Mouse (Mus musculus): ENCODE results near the gene Flt1. TPM values are rescaled to one million over a fixed set of nuclear protein-coding genes. Genes with fewer than 3 reads are reported as not detected.
A peak's percentile ranks its signal among the peaks of the same experiment; 100 is the strongest.

The Flt1 gene
- polyA plus RNA-seq, 1 experiment = 15.6 TPM

DNA sequence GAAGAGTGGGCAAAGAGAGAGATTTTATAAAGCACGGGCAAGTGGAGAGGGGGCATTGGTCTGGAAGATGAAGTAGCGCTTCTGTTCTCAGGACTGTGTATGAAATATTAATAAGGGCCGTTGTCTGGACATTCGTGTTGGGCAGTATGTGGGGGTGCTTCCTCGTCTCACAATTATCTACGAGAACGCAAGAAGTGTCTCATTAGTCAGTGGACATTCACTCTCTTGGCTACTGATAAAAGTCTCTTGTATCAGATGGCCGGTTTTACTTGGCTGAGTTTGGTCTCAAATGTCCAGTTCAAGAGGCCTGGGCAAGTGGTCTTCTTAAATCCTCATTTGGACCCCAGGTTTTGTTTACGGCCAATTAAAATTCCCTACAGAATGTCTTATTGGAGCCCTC is 60.4 kb downstream of the Flt1 start:
- H3K4me1 ChIP-seq (ENCODE audit: control insufficient read depth, insufficient read depth, insufficient read length, low read length) = peaks cover 12% of the 10 kb centered on the region
- no peak overlapping the region for H3K27ac ChIP-seq (replicated peaks; ENCODE audit: low read depth, low read length)
- no peak overlapping the region for H3K4me3 ChIP-seq (ENCODE audit: insufficient read depth, low read depth, low read length)

DNA sequence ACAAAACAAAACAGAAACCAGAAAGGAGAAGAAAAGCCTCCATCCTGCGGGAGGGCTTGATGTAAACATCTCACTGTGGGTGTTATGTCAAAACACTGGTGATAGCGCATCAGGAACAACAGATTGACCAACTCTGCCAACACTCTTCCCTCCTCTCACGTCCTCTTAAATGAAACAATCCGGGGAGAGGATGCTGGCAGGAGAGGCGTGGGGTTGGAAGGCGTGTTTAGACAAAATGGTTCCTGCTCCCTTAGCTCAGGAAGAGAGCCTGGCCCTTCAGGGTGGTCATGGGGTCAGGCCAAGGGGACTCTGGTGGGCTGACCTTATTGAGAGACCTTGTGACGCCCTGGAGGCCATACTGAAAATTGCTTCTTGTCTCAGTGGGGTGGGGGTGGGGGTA is 65.9 kb downstream of the Flt1 start:
- Histone ChIP-seq H3K4me3 (ENCODE audit: insufficient read depth, low read depth, low read length) (no peak overlapping the region), H3K4me1 (ENCODE audit: control insufficient read depth, insufficient read depth, insufficient read length, low read length) (peaks cover 35% of the 10 kb centered on the region), H3K27ac (replicated peaks; ENCODE audit: low read depth, low read length) (peak overlapping the region; percentile 64)

DNA sequence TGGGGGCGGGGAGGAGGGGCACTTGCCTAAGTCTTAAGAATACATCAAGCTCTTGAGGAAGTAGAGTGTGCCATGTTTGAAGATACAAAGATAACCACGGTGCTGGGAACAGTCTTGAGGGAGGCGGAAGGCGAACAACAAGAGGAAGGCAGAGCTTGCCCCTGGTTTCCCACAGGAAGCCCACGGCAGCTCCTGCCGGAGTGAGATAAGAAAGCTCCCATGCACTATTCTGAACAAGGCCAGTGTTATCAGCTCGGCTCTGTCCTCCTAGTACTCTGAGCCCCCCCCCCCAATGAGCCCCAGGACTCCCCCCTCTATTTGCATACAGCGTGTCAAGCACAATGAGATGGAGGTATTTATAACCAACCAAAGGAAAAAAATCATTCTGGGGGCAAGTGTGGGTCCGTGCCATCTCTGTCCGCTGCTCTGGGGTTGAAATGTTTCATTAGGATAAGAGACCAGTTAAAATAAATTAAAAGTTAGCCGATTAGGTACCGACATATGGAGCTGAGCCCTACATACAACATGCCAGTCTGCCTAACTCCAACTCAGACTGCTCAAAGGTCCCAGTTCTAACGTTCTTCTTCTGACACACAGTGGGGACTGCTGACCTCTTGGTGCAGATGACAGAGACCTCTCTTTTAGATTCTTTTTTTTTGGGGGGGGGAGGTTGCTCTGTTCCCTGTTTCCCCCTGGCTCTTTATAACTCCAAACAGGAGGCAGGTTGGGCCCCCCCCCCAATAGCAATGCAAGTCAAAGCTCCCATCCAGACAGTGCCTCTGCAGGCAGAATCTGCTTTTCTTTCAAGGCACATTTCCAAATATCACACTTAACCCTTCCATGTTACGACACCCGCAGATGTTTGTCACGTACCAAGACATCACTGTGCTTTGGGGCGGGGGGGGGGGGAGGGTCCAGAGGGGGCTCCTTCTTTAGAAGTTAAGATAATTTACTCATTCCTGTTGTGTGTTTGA is 67.6 kb downstream of the Flt1 start:
- Histone ChIP-seq H3K4me1 (ENCODE audit: control insufficient read depth, insufficient read depth, insufficient read length, low read length) (peaks cover 35% of the 10 kb centered on the region), H3K27ac (replicated peaks; ENCODE audit: low read depth, low read length) (peak overlapping the region; percentile 93), H3K4me3 (ENCODE audit: insufficient read depth, low read depth, low read length) (no peak overlapping the region)

DNA sequence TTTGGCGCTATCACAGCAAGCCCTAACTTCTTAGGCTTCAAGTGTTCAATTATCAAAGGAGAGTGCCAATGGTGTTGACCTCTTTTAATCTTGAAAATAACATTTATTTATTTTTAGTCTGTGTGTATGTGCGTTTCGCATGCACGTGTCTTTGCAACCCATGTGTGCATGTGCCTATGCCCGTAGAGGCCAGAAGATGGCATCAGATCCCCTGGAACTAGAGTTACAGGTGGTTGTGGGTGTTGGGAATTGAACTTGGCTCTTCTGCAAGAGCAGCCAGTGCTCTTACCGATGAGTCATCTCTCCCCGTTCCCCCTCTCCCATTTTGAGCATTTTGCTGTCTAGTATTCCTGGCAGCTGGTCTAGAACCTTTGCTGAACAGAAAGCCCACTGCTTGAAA is 70.0 kb downstream of the Flt1 start:
- Histone ChIP-seq H3K4me3 (ENCODE audit: insufficient read depth, low read depth, low read length) (no peak overlapping the region), H3K27ac (replicated peaks; ENCODE audit: low read depth, low read length) (0 out of 2 replicates have a peak overlapping the region, but pooled peaks have one; percentile 23), H3K4me1 (ENCODE audit: control insufficient read depth, insufficient read depth, insufficient read length, low read length) (peaks cover 30% of the 10 kb centered on the region)

DNA sequence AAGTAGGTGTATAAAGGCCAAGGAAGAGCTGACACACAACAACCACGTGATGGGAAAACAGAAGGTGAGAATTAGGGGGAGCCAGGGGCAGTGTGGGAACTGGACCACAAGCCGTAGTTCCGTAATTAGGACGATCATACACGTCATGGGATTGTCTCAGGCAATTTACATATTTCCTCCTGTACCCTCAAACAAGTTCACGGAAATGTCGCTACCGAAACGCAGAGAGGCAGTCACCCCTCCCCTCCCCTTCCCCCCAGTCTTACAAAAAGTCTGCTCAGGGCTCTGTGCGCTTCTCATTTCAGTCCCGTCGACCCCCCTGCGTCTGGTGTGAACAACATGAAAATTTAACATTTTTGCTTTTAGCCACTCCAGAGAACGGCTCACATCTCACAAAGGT is 74.6 kb downstream of the Flt1 start:
- Histone ChIP-seq H3K27ac (replicated peaks; ENCODE audit: low read depth, low read length) (peak overlapping the region; percentile 95), H3K4me3 (ENCODE audit: insufficient read depth, low read depth, low read length) (peak overlapping the region; percentile 26; the same call in 1 of the 2 replicates), H3K4me1 (ENCODE audit: control insufficient read depth, insufficient read depth, insufficient read length, low read length) (peaks cover 14% of the 10 kb centered on the region)

DNA sequence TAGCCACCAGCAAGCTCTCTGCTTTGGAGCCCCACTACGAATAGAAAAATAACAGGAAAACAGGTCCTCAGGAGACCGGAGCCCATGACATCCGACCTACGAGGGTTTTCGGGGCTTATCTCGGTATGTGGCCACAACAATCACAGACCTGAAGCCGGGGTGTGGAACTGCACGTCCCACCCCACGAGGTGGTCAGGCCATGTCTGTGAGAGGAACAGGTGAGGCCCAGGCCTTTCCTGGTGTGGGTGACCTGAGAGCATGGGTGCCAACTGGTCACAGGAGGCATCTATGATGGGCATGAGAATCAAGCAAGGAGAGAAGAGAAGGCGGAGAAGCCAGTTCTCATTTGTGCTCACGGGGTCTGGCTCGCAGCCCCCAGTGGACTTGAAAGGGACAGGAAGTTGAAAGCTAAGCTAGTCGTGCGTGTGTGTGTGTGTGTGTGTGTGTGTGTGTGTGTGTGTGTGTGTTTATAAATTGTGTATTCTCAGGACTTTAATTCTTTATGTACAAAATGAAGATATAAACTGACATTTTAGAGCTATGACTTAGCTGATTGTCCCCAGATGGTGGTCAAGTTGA is 79.4 kb downstream of the Flt1 start:
- H3K4me3 ChIP-seq (ENCODE audit: insufficient read depth, low read depth, low read length) = peak overlapping the region; percentile 24; the same call in 1 of the 2 replicates
- H3K4me1 ChIP-seq (ENCODE audit: control insufficient read depth, insufficient read depth, insufficient read length, low read length) = peaks cover 26% of the 10 kb centered on the region
- peak overlapping the region; percentile 99 for H3K27ac ChIP-seq (replicated peaks; ENCODE audit: low read depth, low read length)

DNA sequence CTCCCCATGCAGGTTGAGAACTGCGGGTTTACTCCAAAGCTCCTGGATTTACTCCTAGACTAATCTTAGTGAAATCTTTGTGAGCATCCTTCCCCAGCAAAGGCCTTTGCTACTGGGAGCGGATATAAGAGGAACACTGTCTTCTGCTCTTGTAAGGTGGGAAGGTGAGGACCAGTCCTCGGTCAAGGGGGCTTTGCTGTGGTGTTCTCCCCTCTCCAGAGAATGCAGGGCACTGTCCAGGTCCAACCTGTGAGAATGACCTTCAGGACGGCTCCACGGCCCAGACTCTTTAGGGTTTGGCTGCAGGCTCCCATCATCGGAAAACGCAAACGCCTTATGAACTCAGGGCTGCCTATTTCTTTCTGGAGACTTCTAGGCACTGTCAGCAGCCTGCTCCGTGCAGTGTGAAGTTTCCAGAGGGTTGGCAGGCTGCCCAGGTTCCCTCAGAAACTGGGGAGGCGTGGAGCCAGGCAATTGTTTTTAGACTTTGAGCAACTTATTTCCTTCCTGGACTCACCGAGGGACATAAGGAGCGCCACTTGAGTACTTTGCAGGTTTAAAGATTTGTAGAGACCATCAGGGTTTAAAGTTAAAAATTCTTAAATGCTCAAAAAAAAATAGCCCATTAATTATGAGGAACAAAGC is 80.7 kb downstream of the Flt1 start:
- peak overlapping the region; percentile 99 for H3K27ac ChIP-seq (replicated peaks; ENCODE audit: low read depth, low read length)
- H3K4me1 ChIP-seq (ENCODE audit: control insufficient read depth, insufficient read depth, insufficient read length, low read length) = peaks cover 29% of the 10 kb centered on the region
- H3K4me3 ChIP-seq (ENCODE audit: insufficient read depth, low read depth, low read length) = no peak overlapping the region

DNA sequence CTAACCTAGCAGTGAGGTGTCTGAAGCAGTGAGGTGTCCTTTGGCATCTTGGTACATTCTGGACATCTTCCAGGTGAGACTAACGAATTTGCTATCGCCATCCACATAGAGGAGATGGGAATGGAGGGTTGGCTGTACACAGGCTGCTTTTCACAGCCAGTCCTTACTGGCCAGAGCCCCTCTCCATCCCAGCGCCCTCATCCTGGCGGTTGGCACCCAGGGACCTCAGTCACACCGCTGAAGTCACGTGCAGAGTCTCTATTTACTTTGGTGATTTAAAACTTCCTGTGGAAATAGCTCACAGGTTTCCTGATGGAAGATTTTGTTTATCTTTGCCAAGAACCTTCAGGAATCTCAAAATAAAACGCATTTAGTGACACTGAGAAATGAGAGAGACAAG is 84.4 kb downstream of the Flt1 start:
- H3K4me1 ChIP-seq (ENCODE audit: control insufficient read depth, insufficient read depth, insufficient read length, low read length) = peaks cover 32% of the 10 kb centered on the region
- no peak overlapping the region for H3K4me3 ChIP-seq (ENCODE audit: insufficient read depth, low read depth, low read length)
- peak overlapping the region; percentile 79 for H3K27ac ChIP-seq (replicated peaks; ENCODE audit: low read depth, low read length)

DNA sequence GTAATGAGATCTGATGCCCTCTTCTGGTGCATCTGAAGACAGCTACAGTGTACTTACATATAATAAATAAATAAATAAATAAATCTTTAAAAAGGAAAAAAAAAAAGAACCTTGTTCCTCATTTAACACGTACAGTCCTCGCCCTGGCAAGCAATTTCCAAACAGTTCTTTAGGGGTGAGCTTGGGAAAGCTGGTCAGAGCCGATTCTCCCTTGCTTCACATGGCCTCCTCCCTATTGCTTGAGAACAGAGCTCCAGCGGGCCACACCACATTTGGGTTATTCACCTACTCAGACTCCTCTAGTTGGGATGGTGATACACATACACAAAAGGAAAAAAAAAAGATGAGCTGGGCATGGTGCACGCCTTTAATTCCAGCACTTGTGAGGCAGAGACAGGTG is 85.9 kb downstream of the Flt1 start:
- Histone ChIP-seq H3K4me1 (ENCODE audit: control insufficient read depth, insufficient read depth, insufficient read length, low read length) (peaks cover 26% of the 10 kb centered on the region), H3K27ac (replicated peaks; ENCODE audit: low read depth, low read length) (no peak overlapping the region)

DNA sequence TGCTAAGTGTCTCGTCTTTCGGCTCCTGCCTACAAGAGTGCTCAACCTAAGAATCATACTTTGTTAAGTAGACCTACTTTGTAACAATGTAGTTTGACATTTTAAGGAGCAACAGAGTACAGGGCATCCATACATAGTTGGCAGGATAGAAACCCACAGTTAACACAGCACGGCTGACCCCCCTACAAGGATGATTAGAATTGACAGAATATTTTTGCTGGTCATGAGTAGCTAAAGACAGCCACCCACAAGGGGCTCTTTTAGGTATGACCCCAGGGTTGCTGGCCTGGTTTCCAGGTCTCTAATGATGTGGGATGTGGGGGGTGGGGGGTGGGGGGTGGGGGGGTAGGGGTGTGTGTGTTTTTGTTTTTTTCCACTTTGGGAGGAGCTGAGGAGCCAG is 89.1 kb downstream of the Flt1 start:
- H3K4me1 ChIP-seq (ENCODE audit: control insufficient read depth, insufficient read depth, insufficient read length, low read length) = peaks cover 16% of the 10 kb centered on the region
- no peak overlapping the region for H3K4me3 ChIP-seq (ENCODE audit: insufficient read depth, low read depth, low read length)
- H3K27ac ChIP-seq (replicated peaks; ENCODE audit: low read depth, low read length) = no peak overlapping the region

More for the DNA sequence above, 85.9 kb downstream of the Flt1 start:
- H3K4me3 ChIP-seq (ENCODE audit: insufficient read depth, low read depth, low read length) = no peak overlapping the region

DNA sequence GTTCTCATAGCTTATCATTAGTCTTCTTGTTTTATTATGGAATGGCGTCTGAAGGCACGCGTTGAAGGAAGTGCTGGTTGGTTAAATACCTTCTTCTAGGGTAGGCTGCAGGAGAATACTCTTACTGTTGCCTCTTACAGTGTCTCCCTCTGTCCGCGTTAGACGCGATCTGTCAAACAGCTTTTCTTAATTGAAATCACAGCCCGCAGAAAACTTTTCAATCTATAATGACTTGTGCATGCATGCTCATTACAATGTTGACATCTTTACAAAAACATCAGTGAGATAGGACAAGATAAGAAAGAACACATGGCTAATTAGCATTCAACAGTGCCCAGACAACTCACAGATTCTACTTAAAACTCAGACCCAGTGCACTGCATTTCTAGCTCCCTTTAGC is 89.9 kb downstream of the Flt1 start:
- H3K4me3 ChIP-seq (ENCODE audit: insufficient read depth, low read depth, low read length) = no peak overlapping the region
- H3K27ac ChIP-seq (replicated peaks; ENCODE audit: low read depth, low read length) = no peak overlapping the region
- peaks cover 15% of the 10 kb centered on the region for H3K4me1 ChIP-seq (ENCODE audit: control insufficient read depth, insufficient read depth, insufficient read length, low read length)

DNA sequence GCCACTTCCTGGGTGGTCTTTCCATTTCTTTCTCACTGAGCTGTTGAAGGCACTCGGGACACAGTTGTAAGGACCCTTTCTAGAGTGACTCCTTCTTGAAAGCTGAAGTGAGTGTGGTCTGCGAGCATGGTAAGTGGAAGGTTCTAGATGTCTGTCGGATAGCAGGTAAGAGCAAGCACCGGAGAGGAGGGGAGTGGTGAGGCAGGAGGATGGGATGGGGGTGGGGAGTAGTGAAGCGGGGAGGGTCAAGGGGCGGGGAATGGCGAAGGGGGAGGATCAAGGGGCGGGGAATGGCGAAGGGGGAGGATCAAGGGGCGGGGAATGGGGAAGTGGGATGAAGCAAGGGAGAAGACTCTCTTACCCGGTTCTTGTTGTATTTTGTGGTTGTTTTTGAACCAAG is 91.8 kb downstream of the Flt1 start:
- Histone ChIP-seq H3K4me1 (ENCODE audit: control insufficient read depth, insufficient read depth, insufficient read length, low read length) (peaks cover 16% of the 10 kb centered on the region), H3K4me3 (ENCODE audit: insufficient read depth, low read depth, low read length) (no peak overlapping the region), H3K27ac (replicated peaks; ENCODE audit: low read depth, low read length) (no peak overlapping the region)

DNA sequence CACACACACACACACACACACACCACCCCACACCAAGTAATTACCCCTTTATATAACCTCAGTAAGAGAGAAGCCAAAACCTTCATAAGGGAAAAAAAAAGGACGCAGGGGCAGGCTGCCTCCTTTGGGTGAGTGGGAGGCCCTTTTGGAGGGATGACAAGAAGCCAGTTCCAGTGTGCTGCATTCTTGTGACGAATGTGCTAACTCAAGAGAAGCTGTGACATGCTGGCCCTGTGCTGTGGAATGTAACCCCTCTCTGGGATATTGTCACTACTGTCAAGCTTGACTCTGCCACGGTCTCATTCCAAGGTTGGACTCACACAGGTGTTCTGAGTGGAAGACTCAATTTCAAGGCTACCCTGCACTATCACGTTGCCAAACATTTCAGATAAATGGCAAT is 93.1 kb downstream of the Flt1 start:
- Histone ChIP-seq H3K4me1 (ENCODE audit: control insufficient read depth, insufficient read depth, insufficient read length, low read length) (peaks cover 11% of the 10 kb centered on the region; the same call in 1 of the 2 replicates), H3K27ac (replicated peaks; ENCODE audit: low read depth, low read length) (no peak overlapping the region), H3K4me3 (ENCODE audit: insufficient read depth, low read depth, low read length) (no peak overlapping the region)

DNA sequence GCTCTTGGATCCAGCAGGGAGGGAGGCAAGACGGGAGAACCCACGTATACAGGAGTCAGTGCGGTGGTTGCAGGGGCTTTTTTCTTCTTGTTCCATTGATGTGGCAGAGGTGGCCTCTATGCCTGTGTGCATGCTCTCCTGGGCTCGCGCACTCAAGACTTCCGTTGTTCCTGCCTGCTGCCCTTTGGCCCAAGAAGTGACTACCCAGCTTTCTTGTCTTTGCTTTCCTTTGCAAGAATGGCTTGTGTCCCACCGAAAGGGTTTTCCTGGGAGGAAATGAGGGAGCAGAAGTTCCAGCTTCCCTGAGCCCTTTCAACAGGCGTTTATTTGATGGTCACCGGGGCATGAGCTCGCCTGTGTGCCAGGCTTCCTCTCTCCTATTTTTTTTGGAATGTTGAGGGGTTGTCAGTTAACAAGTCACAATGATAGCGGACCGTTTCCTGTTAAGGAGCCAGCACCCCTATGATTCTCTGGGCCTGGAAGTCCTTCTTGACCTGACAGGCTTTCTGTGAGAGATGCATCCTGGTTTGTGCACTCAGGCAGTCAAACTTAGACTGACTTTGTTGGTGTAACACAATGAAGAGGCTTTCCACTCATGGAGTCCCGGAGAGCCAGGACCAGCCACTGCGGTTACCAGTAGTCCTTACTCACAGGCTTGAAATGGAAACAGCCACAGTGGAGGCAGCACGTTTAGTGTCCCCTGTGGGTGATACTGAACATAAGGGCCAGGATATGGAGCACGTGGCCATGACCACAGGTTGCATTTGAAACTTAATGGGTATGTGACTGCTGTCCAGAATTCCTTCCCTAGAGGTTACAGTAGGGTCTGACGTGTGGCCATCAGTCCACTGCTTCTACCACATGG is 95.2 kb downstream of the Flt1 start:
- Histone ChIP-seq H3K4me3 (ENCODE audit: insufficient read depth, low read depth, low read length) (no peak overlapping the region), H3K27ac (replicated peaks; ENCODE audit: low read depth, low read length) (peak overlapping the region; percentile 31), H3K4me1 (ENCODE audit: control insufficient read depth, insufficient read depth, insufficient read length, low read length) (0 out of 2 replicates have a peak, but pooled peaks cover 9% of the 10 kb centered on the region)

All from brown adipose tissue, adult 24 weeks (tissue).